Mouse (Mus musculus) forebrain, embryonic 16.5 days (tissue): ENCODE results near the gene Golph3l. TPM values are rescaled to one million over a fixed set of nuclear protein-coding genes. Genes with fewer than 3 reads are reported as not detected.

Experiments used
- ATAC-seq: fragments of 200-750 bp; cut with Nextera tagmentation; 2 replicates; pipeline ENCODE4 v1.8.0; 2017; ENCODE audit warnings: mild to moderate bottlenecking, moderate library complexity
- H3K27ac ChIP-seq: fragments of 300-500 bp; sonication (generic); 2 replicates; pipeline ENCODE4 v1.5.1; 2014; ENCODE audit warnings: low read length, control low read depth
- H3K27me3 ChIP-seq: fragments of 300-500 bp; sonication (generic); replicated peaks from 2 replicates; pipeline ENCODE4 v1.6.1; 2014; ENCODE audit warnings: low read length; ENCODE audit not compliant: control insufficient read depth, insufficient read depth
- H3K36me3 ChIP-seq: fragments of 300-500 bp; sonication (generic); 2 replicates; pipeline ENCODE4 v1.6.1; 2014; ENCODE audit not compliant: control insufficient read depth, insufficient read depth
- H3K4me1 ChIP-seq: fragments of 300-500 bp; sonication (generic); replicated peaks from 2 replicates; pipeline ENCODE4 v1.6.1; 2014; ENCODE audit warnings: low read length; ENCODE audit not compliant: control insufficient read depth, insufficient read depth
- H3K4me2 ChIP-seq: fragments of 300-500 bp; sonication (generic); 2 replicates; pipeline ENCODE4 v1.6.1; 2014; ENCODE audit warnings: mild to moderate bottlenecking, low read length, control low read depth
- H3K4me3 ChIP-seq: fragments of 300-500 bp; sonication (generic); replicated peaks from 2 replicates; pipeline ENCODE4 v1.5.1; 2014; ENCODE audit warnings: mild to moderate bottlenecking, low read length, control low read depth
- H3K9ac ChIP-seq: fragments of 300-500 bp; sonication (generic); replicated peaks from 2 replicates; pipeline ENCODE4 v1.6.1; 2014; ENCODE audit warnings: low read depth, low read length, control low read depth
- H3K9me3 ChIP-seq: fragments of 300-500 bp; sonication (generic); 2 replicates; pipeline ENCODE4 v1.6.1; 2016; ENCODE audit warnings: low read length; ENCODE audit not compliant: control insufficient read depth
- WGBS: fragments of 180-500 bp; shearing (Covaris S2); extraction: QIAGEN DNeasy Blood & Tissue Kit; methylation state at CpG from one replicate; pipeline ENCODE4 v1.1.7; 2014; 5-methylcytosine and 5-hydroxymethylcytosine counted together
- polyA plus RNA-seq: library from polyadenylated mRNA; unstranded; fragments of >200 nt; fragmentation: Nextera tagmentation; extraction: Ambion mirVana; gene quantifications from 2 replicates; pipeline ENCODE4 v1.2.1, GENCODE M21; 2015

The Golph3l gene
- polyA plus RNA-seq, 1 experiment from 2014 or later: 33.3 TPM

DNA sequence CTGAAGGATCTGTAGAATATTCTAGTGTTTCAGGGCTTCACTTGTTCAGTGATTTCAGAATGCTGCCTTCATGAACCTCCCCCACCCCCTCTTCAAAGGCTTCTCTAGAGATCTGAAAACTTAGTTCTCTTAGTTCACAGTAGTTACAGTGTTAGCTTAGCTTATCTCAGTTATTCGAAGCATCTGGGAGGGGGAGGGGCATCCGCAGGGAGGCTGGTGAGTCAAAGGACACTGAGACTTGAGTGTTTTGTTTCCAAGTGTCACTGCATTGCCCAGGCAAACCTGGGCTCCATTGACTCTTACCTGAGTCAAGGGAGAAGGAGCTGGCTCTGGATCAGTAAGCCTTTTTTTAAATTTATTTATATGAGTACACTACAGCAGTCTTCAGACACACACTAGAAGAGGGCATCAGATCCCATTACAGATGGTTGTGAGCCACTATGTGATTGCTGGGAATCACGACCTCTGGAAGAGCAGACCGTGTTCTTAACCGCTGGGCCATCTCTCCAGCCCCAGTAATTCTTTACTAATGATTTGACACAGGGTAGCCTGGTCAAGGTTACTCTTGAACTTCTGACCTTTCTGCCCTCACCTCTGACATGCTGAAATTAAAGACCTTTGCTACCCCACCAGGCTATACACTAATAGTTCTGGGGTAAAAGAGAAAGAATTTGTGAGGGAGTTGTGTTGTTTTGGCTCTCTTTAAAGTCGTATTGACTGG is 77.5 kb downstream of the Golph3l start:
- H3K4me3 ChIP-seq: no peak overlapping the region
- no peaks in the 10 kb centered on the region for H3K9me3 ChIP-seq
- peaks cover 2% of the 10 kb centered on the region; the same call in 1 of the 2 replicates for H3K36me3 ChIP-seq
- ATAC-seq: no peak
- no peak overlapping the region for H3K27ac ChIP-seq
- 80% methylated on average over 6 of the region's 6 CpGs for WGBS
- no peaks in the 10 kb centered on the region for H3K27me3 ChIP-seq
- no peak overlapping the region for H3K4me2 ChIP-seq
- H3K9ac ChIP-seq: no peak overlapping the region
- peaks cover 28% of the 10 kb centered on the region for H3K4me1 ChIP-seq

GRCm38 (mm10) chr3:95667521-95667920 is 78.8 kb downstream of the Golph3l start:
- Histone ChIP-seq H3K4me2 (0 out of 2 replicates have a peak overlapping the region, but pooled peaks have one; percentile 12), H3K36me3 (peaks cover 2% of the 10 kb centered on the region; the same call in 1 of the 2 replicates), H3K27ac (peak overlapping the region; percentile 78), H3K27me3 (no peaks in the 10 kb centered on the region), H3K4me1 (peaks cover 21% of the 10 kb centered on the region), H3K4me3 (no peak overlapping the region), H3K9ac (0 out of 2 replicates have a peak overlapping the region, but pooled peaks have one; percentile 7), H3K9me3 (no peaks in the 10 kb centered on the region)
- 26% methylated on average over 4 of the region's 4 CpGs for WGBS
- ATAC-seq: no peak

- Histone ChIP-seq H3K4me1 (peaks cover 16% of the 10 kb centered on the region), H3K36me3 (peaks cover 2% of the 10 kb centered on the region; the same call in 1 of the 2 replicates), H3K27ac (peak overlapping the region; percentile 78), H3K9me3 (no peaks in the 10 kb centered on the region), H3K9ac (no peak overlapping the region), H3K27me3 (no peaks in the 10 kb centered on the region), H3K4me3 (no peak overlapping the region), H3K4me2 (no peak overlapping the region)
- WGBS: 13% methylated on average over 7 of the region's 7 CpGs
- peak; percentile 75 for ATAC-seq
These were observed 79.3 kb downstream of the Golph3l start for GRCm38 (mm10) chr3:95668026-95668425.

Other genes starting within 250 kb of the Golph3l start
- 52.6 and 53.9 TPM in 2 replicates for gene Setdb1, start 231.7 kb upstream of the Golph3l start, polyA plus RNA-seq
- not detected in 2 replicates for gene 4930558C23Rik, start 186.1 kb upstream of the Golph3l start, polyA plus RNA-seq
- gene Arnt, start 154.5 kb upstream of the Golph3l start, polyA plus RNA-seq: 25.3 and 25.5 TPM in 2 replicates
- gene Ctsk, start 89.7 kb upstream of the Golph3l start, polyA plus RNA-seq: 3.2 and 8.4 TPM in 2 replicates
- 11.0 and 11.1 TPM in 2 replicates for gene Ctss, start 62.1 kb upstream of the Golph3l start, polyA plus RNA-seq
- gene Hormad1, start 29.3 kb upstream of the Golph3l start, polyA plus RNA-seq: not detected in 2 replicates
- gene Ensa, start 36.1 kb downstream of the Golph3l start, polyA plus RNA-seq: 113 and 124 TPM in 2 replicates
- gene Mcl1, start 69.9 kb downstream of the Golph3l start, polyA plus RNA-seq: 43.4 and 48.3 TPM in 2 replicates
- 0.48 and 1.2 TPM in 2 replicates for gene Adamtsl4, start 99.0 kb downstream of the Golph3l start, polyA plus RNA-seq
- 7.9 and 11.0 TPM in 2 replicates for gene Ecm1, start 150.6 kb downstream of the Golph3l start, polyA plus RNA-seq
- 49.5 and 53.0 TPM in 2 replicates for gene Tars2, start 171.3 kb downstream of the Golph3l start, polyA plus RNA-seq
- gene Rprd2, start 229.9 kb downstream of the Golph3l start, polyA plus RNA-seq: 23.5 and 29.0 TPM in 2 replicates